Mouse (Mus musculus): ENCODE measurements around the gene Ubqln1. TPM values are rescaled to one million over a fixed set of nuclear protein-coding genes. Genes with fewer than 3 reads are reported as not detected.
A peak's percentile ranks its signal among the peaks of the same experiment; 100 is the strongest.
"Not testable (repeated sequence)": the region's sequence is repeated elsewhere in the genome, so short reads cannot be mapped to it uniquely, and the experiment has no call there.

Gene Ubqln1
- polyA plus RNA-seq, 1 experiment: 92.7 TPM

DNA sequence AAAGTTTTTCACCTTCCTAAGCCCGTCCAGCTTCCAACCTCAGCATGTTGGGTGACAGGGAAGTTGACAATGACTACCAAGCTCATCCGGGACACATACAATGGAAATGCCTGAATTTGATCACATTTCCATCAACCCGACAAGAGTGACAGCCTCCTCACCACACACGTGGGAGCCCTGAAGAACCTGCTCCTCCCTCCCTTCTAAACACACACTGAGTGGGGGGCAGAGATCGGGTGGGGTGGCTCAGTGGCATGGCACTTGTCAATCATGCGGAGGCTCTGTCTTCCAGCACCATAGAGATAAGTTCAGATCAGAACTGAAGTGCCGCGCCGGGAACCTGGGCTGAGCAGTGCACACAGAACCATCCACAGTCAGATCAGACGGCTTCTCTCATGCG lies 65.0 kb downstream of the Ubqln1 start:
- Histone ChIP-seq H3K4me3 (ENCODE audit: insufficient read depth, low read depth, low read length) (no peak overlapping the region), H3K4me1 (ENCODE audit: control insufficient read depth, insufficient read depth, insufficient read length, low read length) (no peaks in the 10 kb centered on the region), H3K27ac (replicated peaks; ENCODE audit: low read depth, low read length) (no peak overlapping the region)

DNA sequence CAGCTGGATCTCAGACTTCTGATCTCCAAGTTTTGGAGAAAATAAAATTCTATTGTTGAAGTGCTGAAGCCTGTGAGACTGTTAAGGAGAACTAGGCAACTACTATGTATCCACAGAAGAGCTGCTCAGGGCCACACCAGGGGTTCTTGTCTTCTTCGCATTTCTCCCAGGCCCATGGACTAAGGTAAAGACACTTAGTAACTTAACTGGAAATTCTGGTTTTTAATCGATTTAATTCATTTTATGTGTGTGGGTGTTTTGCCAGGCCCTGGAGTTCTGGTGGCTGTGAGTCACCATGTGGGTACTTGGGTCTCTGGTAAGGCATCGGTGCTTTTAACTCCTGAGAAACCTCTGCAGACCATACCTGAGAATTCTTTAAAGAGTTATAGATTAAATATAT lies 65.8 kb downstream of the Ubqln1 start:
- Histone ChIP-seq H3K27ac (replicated peaks; ENCODE audit: low read depth, low read length) (no peak overlapping the region), H3K4me3 (ENCODE audit: insufficient read depth, low read depth, low read length) (no peak overlapping the region), H3K4me1 (ENCODE audit: control insufficient read depth, insufficient read depth, insufficient read length, low read length) (no peaks in the 10 kb centered on the region)

DNA sequence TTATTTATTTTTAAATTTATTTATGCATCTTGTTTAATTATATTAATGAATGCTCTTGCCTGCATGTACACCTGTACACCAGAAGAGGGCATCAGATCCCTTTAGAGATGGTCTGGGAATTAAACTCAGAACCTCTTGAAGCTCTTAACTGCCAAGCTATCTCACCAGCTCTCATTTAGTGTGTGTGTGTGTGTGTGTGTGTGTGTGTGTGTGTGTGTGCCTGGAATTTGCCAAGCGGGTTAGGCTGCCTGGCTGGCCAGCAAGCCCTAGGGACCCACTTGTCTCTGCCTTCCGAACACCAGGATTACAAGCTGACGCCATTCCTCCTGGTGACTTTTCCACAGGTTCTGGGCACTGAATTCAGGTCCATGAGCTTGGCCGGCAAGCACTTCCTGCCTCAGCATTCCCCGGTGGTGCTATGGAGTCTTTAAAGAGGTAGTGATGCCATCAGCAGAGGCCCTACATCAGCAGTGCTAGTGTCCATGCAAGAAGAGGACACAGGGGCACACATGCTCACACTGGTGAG lies 66.4 kb downstream of the Ubqln1 start:
- Histone ChIP-seq H3K4me3 (ENCODE audit: insufficient read depth, low read depth, low read length) (no peak overlapping the region), H3K4me1 (ENCODE audit: control insufficient read depth, insufficient read depth, insufficient read length, low read length) (no peaks in the 10 kb centered on the region), H3K27ac (replicated peaks; ENCODE audit: low read depth, low read length) (no peak overlapping the region)

DNA sequence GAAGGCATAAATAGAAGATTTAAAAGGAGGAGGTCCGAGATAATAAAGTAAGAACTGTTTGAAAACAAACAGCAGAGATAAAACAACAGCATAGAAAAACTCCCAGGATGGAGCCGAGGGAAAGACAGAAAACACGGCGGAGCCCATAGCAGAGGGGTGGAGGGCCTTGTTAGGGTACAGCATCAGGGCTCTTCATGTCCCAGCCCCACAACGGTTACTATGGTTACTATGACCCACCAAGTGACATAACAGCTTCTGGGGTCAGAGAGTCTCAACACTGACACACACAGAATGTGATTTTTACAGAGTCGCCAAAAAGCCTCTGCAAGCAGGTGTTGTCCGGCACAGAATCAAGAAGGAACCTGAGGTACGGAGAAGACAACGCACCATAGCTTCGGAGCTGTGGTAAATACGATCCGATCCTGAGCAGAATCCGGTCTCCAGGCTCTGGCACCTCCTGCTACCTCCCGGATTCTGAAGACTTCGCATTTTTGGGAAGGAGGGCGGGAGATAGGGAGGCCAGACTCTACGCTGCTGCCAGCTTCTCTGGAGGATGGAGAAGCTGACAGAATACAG lies 67.1 kb downstream of the Ubqln1 start:
- H3K4me1 ChIP-seq (ENCODE audit: control insufficient read depth, insufficient read depth, insufficient read length, low read length): no peaks in the 10 kb centered on the region
- H3K4me3 ChIP-seq (ENCODE audit: insufficient read depth, low read depth, low read length): peak overlapping the region; percentile 45
- H3K27ac ChIP-seq (replicated peaks; ENCODE audit: low read depth, low read length): no peak overlapping the region

DNA sequence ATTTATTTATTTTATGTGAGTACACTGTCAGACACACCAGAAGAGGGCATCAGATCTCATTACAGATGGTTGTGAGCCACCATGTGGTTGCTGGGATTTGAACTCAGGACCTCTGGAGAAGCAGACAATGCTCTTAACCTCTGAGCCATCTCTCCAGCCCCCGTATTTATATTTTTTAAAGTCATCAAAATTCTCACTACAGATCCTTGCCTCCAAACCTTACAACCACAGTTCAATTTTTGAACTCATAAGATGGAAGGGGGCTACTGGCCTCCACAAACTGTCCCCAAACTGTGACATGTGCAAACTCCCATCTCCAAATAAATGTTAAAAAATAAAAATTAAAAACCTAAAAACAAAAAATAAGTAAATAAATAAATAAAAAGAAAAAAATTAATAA lies 67.7 kb downstream of the Ubqln1 start:
- no peak overlapping the region for H3K27ac ChIP-seq (replicated peaks; ENCODE audit: low read depth, low read length)
- no peak overlapping the region for H3K4me3 ChIP-seq (ENCODE audit: insufficient read depth, low read depth, low read length)
- no peaks in the 10 kb centered on the region for H3K4me1 ChIP-seq (ENCODE audit: control insufficient read depth, insufficient read depth, insufficient read length, low read length)

DNA sequence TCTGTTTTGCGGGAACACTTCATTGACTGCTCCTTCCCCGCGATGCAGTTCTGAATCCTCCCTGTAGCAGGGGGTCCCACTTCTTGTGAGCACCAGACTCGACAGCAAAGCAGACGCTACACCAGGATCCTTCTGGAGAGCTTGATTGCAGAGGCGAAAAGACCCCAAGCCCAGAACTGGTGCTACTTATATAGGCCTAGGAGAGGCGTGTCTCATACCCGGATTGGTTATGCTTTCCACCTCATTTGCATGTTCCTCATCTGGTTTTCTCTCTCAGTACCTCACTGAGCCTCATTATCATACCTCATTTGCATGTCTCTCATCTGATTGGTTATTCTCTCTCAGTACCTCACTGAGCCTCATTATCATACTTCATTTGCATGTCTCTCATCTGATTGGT lies 68.8 kb downstream of the Ubqln1 start:
- not testable (repeated sequence) for H3K4me1 ChIP-seq (ENCODE audit: control insufficient read depth, insufficient read depth, insufficient read length, low read length); H3K4me3 ChIP-seq (ENCODE audit: insufficient read depth, low read depth, low read length); H3K27ac ChIP-seq (replicated peaks; ENCODE audit: low read depth, low read length)

DNA sequence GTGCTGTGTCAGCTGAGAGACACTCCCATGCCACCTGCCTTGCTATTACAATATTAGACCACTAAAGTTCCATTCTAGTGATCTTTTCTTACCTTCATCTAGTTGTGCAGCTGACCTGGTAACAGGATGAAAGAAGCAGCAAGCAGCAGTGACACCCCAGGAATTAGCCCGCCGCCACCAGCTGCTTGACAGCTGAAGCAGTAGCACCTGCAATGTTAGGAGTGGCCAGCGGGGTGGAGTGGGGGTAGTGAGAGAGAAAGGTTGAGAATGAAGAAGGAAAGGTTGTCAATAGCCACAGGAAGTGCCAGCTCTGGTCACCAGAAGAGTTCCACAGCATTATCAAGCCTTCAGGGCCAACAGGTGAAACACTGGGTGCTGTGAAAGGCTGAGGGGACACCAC lies 83.8 kb downstream of the Ubqln1 start:
- H3K27ac ChIP-seq (replicated peaks; ENCODE audit: low read depth, low read length): no peak overlapping the region
- no peaks in the 10 kb centered on the region for H3K4me1 ChIP-seq (ENCODE audit: control insufficient read depth, insufficient read depth, insufficient read length, low read length)
- H3K4me3 ChIP-seq (ENCODE audit: insufficient read depth, low read depth, low read length): no peak overlapping the region

DNA sequence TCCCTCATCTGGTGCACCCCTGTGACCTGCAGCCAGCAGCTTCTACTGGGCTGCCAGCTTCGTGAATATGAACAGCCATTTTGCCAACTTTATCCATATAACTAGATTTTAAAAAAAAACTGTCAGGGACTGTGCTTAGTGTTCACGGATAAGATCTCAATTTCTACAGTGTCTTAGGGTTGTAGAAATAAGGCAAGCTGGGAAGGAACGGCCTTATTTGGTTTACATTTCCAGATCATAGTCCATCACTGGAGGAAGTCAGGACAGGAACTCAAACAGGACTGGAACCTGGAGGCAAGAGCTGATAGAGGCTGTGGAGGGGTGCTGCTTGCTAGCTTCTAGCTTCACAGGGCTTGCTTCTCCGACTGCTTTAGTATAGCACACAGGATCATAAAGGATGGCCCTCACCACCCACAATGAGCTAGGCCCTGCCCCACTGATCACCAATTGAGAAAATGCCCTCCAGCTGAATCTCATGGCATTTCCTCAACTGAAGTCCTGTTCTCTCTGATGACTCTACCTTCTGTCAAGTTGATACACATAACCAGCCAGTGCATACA lies 85.7 kb downstream of the Ubqln1 start:
- peak overlapping the region; percentile 97 for H3K27ac ChIP-seq (replicated peaks; ENCODE audit: low read depth, low read length)
- H3K4me3 ChIP-seq (ENCODE audit: insufficient read depth, low read depth, low read length): peak overlapping the region; percentile 90
- H3K4me1 ChIP-seq (ENCODE audit: control insufficient read depth, insufficient read depth, insufficient read length, low read length): peaks cover 2% of the 10 kb centered on the region; the same call in 1 of the 2 replicates

DNA sequence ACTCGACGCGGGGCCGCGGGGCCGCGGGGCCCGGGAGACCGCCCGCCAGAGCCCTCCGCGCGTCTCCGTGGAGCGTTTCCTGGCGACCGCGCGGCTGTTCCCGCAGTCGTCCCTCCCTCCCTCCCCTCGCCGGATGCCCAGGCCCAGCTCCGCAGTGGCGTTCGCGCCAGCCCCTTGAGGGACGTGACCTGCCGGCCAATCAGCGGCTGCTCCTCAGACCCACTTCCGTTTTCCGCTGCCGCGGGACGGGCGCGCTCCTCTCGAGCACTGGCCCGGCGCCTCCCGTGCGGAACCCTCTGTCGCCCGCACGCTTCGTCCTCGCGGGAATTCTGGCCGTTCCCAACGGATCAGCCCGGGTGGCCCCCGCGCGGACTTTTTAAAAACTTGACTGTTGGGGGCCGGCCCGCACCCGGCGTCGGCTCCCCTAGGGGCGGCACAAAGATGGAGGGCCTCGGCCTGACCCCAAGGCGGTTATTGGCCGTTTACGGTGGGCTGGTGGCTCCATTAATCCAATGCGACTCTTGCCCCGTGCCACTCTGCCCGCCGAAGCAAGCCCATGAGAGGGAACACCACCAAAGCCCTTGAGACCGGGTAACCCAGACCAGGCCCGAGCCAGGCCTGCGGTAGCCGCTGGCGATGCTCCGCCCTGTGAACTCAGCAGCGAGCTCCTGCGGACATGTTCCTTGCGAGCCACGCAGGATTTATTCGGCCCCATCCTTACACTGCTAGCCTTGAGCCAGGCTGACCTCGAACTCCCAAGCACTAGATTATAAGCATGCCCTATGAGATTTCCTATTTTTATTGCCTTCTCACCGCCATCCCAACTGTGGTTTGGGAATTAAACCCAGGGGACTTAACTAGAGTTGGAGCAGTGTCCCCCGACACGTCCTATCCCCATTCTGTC lies 86.4 kb downstream of the Ubqln1 start:
- H3K4me3 ChIP-seq (ENCODE audit: insufficient read depth, low read depth, low read length): peak overlapping the region; percentile 90
- peak overlapping the region; percentile 98 for H3K27ac ChIP-seq (replicated peaks; ENCODE audit: low read depth, low read length)
- H3K4me1 ChIP-seq (ENCODE audit: control insufficient read depth, insufficient read depth, insufficient read length, low read length): peaks cover 2% of the 10 kb centered on the region; the same call in 1 of the 2 replicates

DNA sequence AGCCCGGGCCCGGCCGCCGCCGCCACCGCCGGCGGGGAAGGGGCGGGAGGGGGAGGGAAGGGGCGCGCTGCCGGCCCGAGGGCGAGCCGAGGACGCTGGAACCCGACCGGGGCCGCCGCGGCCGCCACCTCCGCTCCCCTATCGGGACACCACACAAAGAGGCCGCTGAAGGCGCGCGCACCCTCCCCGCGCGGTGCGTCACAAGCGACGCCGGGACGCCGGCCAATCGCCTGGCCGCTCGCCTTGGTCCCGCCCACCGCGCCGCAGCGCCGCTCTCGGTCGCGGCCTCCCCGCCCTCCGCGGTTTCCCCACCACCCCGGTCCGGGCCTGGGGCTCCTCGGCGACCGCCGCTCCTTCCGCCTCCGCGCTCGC lies 87.1 kb downstream of the Ubqln1 start, which contains the start of gene Hnrnpa0:
Hnrnpa0 (minus strand) TSS at position 161 of the 372 bp plus-strand sequence.
- H3K4me3 ChIP-seq (ENCODE audit: insufficient read depth, low read depth, low read length): peak within 1 kb of the TSS; percentile 90

DNA sequence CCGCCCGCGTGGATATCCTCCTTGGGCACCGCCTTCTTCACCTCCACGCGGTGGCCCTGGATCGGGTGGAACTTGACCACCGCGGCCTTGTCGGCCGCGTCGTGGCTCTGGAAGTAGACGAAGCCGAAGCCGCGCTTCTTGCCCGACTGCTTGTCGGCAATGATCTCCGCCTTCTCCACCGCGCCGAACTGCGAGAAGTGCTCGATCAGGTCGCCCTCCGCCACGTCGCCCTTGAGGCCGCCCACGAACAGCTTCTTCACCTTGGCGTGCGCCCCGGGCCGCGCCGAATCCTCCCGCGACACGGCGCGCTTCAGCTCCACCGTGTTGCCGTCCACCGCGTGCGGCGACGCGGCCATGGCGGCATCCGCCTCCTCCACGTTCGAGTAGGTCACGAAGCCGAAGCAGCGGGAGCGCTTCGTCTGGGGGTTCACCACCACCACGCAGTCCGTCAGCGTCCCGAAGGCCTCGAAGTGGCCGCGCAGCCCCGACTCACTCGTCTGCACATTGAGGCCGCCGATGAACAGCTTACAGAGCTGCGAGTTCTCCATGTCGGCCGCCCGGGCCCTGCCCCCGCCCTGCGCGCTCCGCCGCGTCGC lies 87.6 kb downstream of the Ubqln1 start:
- Histone ChIP-seq H3K27ac (replicated peaks; ENCODE audit: low read depth, low read length) (peak overlapping the region; percentile 86), H3K4me3 (ENCODE audit: insufficient read depth, low read depth, low read length) (peak overlapping the region; percentile 87), H3K4me1 (ENCODE audit: control insufficient read depth, insufficient read depth, insufficient read length, low read length) (peaks cover 2% of the 10 kb centered on the region; the same call in 1 of the 2 replicates)

More for the DNA sequence above, 87.1 kb downstream of the Ubqln1 start, which contains the start of gene Hnrnpa0:
- peak within 1 kb of the TSS; percentile 98 for H3K27ac ChIP-seq (replicated peaks; ENCODE audit: low read depth, low read length)
- H3K4me1 ChIP-seq (ENCODE audit: control insufficient read depth, insufficient read depth, insufficient read length, low read length): peaks cover 2% of the 10 kb centered on the region; the same call in 1 of the 2 replicates

DNA sequence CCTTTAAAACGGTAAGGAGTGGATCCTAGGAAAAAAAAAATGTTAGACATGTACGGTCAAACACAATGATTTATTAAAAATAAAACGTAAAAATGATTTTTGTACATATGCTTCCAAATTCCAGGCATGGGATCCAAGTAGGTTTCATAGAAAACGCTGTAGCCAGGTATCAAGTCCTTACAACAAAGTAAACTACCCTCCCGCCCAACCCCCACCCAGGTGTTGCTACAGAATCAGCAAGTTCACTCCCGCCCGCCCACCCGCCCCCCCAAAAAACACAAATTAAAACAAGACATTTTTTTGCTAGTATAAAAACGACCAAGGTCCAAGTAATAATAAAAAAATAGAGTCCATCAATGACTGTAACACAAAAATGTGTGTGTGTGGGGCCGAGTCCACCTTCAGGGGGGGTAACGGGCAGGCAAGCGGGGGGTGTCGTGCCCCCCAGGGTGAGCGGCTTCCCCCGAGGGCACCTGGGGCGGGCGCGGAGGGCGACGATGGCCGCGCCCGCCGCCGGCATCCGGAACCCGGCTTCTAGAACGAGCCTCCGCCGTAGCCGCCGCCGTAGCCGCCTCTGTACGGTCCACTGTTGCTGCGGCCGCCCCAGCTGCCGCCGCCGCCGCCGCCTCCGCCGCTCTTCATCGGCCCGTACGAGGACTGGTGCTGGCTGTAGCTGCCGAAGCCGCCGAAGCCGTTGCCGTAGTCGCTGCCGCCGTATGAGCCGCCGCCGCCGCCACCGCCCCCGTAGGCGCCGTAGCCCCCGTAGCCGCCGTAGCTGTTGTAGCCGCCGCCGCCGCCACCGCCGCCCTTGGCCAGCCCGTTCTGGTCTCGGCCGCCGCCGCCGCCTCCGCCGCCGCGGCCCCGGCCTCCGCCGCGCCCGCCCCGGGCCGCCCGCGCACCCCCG lies 88.3 kb downstream of the Ubqln1 start:
- H3K4me3 ChIP-seq (ENCODE audit: insufficient read depth, low read depth, low read length): peak overlapping the region; percentile 87
- H3K4me1 ChIP-seq (ENCODE audit: control insufficient read depth, insufficient read depth, insufficient read length, low read length): peaks cover 6% of the 10 kb centered on the region; the same call in 1 of the 2 replicates
- H3K27ac ChIP-seq (replicated peaks; ENCODE audit: low read depth, low read length): peak overlapping the region; percentile 86; the same call in 1 of the 2 replicates
